Mouse (Mus musculus): ENCODE data around the gene Arhgap15.

Gene Arhgap15

DNA sequence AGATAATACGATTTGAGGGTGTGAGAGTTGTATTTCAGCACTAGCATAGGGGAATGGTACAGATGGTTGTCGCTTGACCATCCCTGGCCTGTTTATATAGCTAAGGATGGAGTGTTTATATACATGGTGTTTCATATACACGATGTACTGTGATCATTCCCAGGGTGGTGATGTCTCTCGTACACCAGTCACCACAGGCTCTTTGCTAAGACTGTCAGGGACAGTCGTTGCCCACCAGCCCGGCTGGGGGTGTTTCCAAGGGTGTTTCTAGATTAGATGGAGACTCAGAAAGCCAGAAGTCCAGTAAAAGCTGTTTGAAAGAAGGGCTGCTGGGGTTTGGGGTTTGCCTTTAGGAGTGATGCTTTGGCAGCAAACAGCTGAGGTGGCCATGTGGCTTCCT lies 165.5 kb downstream of the Arhgap15 start:
- in situ Hi-C loops (cut with MboI; ENCODE audit: unreplicated experiment in 2 of 2), result no loop called here

DNA sequence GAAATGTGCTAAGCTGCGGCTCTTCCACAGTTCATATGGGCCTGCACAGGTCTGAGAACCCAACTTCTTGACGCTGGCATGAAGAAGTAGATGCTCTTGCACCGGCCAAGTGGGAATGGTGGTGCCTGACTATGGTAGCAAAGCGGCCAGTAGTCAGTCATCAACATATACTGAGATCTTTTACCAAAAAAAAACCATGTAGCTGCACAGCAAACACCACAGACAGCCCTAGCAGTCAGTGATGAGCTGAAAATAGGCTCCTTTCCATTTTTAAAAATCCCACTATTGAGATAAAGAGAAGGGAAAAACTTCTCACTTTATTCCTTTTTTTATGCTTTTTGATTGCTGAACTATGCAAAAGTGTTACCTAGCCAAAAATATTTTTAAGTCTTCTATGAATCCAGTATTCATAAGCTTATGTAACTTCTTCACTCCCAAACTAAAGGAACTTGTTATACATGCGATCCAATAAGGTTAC lies 175.3 kb downstream of the Arhgap15 start:
- in situ Hi-C loops (cut with MboI; ENCODE audit: unreplicated experiment in 2 of 2), result no loop called here

DNA sequence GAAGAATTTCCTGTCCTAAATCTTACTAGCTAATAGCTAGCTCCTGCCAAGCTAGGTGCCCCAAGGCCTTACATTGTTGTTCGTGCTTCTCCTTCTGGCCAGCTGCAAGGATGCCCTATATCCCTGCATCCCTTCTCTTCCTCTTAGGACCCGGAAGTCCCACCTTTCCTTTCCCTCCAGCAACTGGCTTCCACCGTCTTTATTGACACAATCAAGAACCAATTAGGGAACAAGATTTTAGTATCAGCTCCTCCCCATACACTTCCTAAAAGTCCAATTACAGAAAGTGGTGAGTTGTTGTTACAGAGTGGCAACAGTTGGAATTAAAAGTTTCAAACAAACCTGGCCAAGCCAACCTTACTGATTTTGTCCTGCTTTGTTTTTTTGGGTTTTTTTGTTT lies 183.1 kb downstream of the Arhgap15 start:
- in situ Hi-C loops (cut with MboI; ENCODE audit: unreplicated experiment in 2 of 2), result no loop called here

DNA sequence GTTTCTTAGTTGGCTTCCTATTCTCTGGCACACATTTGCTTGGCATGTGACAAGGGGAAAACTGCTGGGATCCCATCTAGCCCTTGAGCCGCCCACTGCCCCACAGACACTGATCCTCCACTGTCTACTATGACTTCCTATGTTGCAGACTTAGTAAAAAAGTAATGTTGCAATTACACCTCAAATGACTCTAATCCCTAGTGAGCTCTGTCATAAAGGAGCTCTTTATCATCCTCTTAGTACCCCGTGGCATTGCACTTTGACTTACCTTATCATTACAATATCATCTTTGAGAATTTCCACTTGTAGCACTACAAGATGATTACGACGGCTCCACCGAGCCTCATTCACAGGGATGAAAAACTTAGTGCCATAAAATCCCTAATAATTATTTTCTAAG lies 190.6 kb downstream of the Arhgap15 start:
- in situ Hi-C loops (cut with MboI; ENCODE audit: unreplicated experiment in 2 of 2), result no loop called here

DNA sequence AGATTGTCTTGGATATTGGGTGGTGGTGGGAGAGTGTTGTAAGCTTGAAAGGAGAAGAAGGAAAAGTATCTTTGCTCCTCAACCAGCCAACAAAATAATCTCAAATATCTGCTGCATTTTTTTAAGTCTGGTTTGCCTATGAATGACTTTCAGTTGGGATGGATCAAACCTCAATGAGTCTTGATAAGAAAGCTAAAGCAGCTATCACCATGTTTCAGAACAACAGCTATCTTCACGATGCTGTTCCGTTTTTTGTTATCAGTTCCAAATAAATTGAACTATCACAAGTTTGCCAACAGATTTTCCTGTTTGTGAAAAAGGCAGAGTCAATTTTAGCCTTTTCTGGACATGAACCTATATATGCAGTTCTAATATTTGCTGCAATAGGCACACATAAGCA lies 197.1 kb downstream of the Arhgap15 start:
- in situ Hi-C loops (cut with MboI; ENCODE audit: unreplicated experiment in 2 of 2), result no loop called here

DNA sequence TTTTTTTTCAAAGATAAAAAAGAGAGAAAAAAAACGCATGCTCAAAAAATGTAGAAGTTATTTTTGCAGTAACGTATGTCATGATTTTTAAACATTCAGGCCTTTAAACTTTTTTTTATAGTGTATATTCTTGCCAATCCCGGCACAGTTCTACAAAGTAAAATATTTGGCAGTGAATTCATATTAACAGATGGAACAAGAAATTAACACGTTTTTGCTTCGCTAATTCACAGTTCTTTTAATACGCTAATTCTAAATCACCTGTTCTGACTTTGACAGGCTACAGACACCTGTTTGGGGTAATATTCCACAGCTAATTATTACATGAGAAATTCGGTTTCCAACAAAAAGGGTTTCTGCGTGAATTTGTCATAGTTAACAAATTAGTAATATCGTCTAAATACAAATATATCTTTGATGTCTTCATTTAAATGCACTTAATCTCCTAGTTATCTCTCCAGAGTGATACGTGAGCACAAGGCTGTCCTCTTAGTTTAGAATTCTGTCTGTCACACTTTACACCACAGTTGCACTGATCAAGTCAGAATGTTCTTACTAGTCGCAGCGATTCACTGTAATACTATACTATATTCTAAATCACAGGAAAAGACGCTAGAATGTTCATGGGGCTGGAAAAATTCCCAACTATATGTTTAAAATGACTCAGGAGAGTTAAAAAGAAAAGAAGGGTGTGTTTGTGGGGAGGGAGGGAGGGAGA lies 201.3 kb downstream of the Arhgap15 start:
- in situ Hi-C loops (cut with MboI; ENCODE audit: unreplicated experiment in 2 of 2), result no loop called here

DNA sequence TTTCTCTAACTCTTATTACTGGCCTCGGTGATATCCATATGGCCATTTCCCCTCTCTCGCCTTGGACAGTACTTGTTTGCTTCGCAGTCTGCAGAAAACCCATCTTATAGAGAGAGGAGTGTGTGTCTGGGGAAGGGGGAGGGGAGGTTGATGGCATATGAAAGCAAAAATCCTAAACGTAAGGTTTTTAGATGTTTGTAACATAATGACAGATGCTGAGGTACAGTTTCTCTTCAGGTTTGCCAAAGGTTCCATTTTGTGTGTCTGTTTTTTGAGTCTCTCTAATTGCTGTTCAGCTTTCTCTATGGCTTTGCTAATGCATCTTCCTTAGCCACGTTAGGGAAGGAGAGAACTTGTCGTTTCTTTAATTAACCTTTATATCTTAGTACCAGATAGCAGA lies 202.1 kb downstream of the Arhgap15 start:
- in situ Hi-C loops (cut with MboI; ENCODE audit: unreplicated experiment in 2 of 2), result no loop called here

DNA sequence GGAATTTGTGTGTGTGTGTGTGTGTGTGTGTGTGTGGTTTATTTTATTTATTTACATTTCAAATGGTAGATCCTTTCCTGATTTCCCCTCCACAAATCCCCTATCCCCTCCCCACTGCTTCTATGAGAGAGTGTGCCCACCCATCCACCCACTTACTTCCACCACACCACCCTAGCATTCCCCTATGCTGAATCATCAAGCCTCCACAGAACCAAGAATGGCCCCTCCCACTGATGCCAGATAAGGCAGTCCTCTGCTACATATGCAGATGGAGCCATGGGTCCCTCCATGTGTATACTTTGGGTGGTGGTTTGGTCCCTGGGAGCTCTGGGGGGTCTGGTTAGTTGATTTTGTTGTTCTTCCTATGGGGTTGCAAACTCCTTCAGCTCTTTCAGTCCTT lies 210.6 kb downstream of the Arhgap15 start:
- in situ Hi-C loops (cut with MboI; ENCODE audit: unreplicated experiment in 2 of 2), result no loop called here

DNA sequence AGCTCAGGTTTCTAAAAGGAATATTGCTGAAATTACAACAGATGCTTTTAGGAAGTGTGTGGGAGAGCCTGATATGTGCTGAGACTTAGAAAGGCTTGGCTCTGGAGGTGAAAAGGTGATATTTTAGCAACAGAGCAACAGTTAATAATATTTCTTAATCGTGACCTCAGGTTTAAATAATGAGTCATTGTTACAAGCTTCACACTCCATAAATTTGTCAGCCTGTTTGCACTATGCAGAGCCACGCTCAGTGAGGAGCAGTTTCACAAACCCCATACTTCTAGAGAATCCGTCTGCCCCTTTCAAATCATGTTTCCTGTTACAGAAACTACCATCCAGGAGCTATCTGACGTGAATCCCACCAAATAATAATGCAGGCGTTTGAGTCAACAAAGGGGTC lies 213.8 kb downstream of the Arhgap15 start:
- in situ Hi-C loops (cut with MboI; ENCODE audit: unreplicated experiment in 2 of 2), result no loop called here

DNA sequence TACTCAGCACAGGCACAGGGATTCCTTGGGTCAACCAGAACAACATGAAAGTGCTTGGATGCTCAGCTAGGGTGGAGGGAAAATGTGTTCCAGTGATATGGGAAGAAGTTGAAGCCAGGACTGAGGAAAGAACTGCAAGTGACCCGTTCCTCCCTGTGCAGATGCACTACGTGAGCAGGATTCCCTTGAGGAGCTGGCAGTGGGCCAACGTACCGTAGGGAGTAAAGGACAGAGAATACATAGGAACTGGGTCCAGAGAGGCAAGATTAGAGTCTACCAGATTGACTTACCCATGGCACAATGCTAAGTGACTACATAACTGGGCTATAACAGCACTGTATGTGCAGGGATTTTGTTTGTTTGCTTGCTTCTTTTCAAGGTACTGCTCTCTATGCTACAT lies 220.0 kb downstream of the Arhgap15 start:
- in situ Hi-C loops (cut with MboI; ENCODE audit: unreplicated experiment in 2 of 2), result no loop called here

DNA sequence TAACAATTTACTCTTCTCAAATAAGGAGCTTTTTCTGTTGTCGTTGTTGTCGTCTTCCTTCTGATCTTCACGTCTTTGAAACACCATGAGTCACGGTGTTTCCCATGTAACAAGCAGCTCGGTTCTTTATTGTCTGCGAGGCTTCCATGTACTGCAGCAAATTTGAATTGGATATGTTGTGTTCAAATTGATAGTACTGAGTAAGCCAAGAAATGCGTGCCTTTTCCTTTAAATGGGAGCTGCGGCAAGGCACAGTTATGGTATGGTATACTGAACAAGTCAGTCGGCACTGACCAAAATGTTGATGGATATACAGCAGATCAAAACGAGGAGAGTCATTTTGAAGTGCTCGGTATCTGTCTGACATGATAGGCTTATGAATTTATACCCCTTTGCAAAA lies 229.1 kb downstream of the Arhgap15 start:
- in situ Hi-C loops (cut with MboI; ENCODE audit: unreplicated experiment in 2 of 2), result no loop called here

DNA sequence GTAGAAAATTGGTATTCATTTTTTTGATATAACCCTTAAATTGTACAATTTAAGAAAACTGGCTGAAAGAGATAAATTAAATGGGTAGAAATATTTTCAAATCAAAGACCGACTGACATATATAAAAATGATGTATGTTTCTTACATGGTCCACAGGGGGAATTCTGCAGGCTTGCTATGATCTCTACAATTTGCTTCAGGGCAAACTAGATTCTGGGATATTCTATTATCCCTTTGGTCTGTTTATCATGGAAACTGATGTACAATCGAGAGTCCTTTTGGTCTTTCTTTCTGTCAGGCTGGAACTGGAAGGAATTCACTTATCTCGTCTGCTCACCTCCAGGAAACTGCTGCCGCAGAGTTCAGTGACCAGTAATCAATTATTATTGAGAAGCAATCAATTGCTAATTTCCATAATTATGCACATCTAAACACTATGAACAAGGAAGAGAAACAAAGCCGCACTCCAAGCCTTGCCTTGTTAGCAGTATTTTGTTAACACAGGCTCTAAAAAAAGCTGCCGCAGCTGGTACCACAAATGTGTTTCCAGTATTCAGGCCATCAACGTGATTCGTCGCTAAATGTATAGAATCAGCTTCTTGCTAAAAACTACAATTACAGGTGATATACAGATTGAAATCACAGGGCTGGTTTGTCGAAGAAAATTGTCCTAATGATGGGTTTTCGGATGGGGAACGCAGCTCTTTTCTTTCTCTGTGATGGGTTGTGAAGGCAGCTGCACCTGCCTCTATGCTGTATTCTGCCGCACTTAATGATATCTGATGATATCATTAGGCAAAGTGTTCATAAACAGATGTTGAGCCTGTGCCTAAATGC lies 229.8 kb downstream of the Arhgap15 start:
- in situ Hi-C loops (cut with MboI; ENCODE audit: unreplicated experiment in 2 of 2), result no loop called here

DNA sequence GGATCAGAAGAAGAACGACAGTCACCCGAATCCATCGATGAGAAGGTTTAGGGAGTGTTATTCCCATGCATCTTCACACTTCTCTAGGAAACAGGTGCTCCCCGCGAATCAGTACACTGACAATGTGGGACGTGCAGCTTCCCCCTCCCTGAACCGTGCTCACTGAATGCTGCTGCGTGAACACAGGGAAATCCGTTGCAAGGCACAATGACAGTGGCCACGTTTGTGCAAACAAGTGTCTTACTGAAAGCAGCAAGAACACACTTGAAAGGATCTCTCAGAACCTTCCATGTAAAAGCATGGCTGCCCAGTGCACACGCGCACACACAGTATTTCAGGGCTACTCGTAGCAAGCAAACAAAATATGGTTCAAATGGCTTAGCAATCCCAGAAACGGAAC lies 237.4 kb downstream of the Arhgap15 start:
- in situ Hi-C loops (cut with MboI; ENCODE audit: unreplicated experiment in 2 of 2), result no loop called here

DNA sequence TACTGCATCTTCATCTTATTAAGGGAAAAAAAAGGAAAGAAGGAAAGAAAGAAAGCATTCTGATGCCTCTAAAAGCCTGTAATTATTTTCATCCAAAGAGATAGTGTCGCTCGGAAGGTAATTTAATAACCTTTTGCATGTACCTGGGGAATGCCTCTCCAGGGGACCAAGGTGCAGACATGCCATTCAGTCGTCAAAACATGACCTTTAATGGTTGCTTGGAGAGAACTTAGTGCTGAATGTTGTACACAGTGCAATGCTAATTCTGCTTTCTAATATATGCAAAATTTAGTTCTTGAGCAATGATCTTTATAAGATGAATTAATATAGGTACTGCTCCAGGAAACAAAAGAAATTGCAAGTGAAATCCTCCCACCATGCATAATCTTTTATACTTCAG lies 239.3 kb downstream of the Arhgap15 start:
- in situ Hi-C loops (cut with MboI; ENCODE audit: unreplicated experiment in 2 of 2), result no loop called here

DNA sequence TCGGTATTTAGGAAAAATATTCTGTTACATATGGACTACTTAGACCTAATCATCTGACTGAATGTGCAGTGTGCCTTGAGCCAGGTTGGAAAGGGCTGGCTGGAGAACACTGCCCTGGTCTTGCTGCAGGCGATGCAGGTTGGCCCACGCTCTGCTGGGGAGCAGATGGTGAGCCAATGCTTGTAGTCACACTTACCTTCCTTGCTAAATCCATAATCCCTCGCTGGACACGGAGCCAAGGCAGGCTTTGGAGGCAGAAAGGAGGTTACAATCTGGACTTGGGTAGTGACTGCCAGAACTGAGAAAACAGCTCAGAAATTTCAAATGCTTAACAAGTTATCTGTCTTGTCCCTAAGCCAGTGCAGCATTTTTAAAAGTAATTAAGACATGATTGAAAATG lies 241.2 kb downstream of the Arhgap15 start:
- in situ Hi-C loops (cut with MboI; ENCODE audit: unreplicated experiment in 2 of 2), result no loop called here

DNA sequence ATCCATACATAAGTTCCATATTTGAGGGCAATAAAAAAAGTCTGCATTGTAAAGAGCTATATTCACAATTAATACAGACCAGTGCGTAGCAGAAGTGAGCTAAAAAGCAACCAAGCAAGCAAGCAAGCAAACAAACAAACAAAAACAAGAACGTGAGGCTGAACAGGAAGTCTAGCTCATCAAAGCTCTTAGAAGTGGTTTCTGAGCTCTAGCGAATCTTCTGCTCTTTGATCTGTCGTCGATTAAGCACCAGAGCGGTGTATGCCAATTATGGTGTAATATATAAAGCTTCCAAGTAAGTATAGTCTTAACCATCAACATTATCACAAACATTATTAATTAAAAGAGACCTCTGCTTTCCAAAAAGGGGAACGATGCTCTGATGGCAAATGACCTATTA lies 243.9 kb downstream of the Arhgap15 start:
- in situ Hi-C loops (cut with MboI; ENCODE audit: unreplicated experiment in 2 of 2), result no loop called here

DNA sequence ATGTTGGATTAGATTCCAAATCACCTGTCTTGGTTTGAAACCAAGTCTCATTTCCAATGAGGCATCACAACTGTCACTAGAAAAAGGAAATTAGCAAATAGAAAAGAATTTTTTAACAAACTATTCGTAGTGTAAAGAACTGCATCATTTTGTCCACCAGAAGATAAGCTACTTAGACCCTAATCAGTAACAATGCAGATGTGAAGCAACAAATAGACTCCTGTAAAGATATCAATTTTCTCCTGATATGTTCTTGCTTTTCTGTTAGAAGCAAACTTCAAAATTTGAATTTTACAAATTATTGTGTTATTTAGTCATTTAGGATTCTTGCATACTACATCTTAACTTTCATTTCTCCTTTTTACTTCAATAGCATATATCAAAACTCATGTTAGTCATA lies 253.8 kb downstream of the Arhgap15 start:
- in situ Hi-C loops (cut with MboI; ENCODE audit: unreplicated experiment in 2 of 2), result no loop called here

DNA sequence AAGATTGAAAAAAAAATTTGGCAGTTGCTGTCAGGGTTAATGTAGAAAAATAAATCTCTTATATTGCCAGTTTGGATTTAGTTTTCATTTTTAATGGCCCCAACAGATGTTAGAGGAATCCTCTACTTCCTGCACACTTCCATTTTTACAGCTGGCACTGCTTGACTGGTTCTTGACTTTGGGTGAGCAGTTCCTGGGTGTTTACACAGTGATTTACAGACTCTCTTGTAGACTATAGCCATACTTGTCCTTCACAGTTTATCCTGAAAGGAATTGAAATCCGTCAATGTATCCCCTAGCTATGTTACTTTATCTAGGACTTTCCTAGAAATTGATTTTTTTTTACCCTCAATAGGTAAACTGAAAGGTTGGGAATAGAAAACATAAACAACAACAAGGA lies 261.6 kb downstream of the Arhgap15 start:
- in situ Hi-C loops (cut with MboI; ENCODE audit: unreplicated experiment in 2 of 2), result no loop called here

DNA sequence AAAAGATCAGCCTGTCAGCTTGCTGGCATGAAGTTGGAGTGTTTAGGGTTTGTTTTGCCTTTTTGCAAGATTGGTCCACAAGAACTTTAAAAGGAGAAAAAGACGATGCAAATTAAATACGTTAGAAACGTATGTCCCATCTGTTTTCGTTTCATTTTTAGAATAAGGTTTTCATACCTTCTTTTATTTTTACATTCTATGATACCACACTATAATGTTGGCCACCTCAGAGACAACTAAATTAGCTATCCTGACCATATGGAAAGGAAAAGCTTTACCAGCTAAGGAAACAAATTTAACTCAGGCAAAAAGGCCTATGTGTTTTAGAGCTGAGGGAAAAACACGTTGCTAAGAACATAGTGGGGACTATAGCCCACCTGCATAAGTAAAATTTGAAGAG lies 264.8 kb downstream of the Arhgap15 start:
- in situ Hi-C loops (cut with MboI; ENCODE audit: unreplicated experiment in 2 of 2), result no loop called here

DNA sequence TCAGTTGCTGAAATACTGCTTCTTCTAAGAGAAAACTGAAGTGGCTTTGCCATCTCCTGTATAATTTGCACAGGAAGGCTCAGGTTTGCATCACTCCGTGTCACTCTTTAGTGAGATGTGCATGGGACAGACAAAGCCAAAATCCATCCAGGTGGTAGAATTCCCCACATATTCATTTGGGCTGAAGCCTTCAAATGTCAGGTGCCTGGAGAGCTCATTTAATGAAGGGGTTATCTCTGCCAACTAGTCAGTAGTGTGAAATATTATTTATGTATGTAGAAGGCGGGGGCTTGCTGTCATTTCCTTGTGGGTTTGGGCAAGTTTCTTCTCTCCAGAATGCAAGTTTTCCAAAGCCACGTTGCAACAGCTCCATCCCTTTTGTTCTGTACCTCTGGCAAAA lies 268.1 kb downstream of the Arhgap15 start:
- in situ Hi-C loops (cut with MboI; ENCODE audit: unreplicated experiment in 2 of 2), result no loop called here

DNA sequence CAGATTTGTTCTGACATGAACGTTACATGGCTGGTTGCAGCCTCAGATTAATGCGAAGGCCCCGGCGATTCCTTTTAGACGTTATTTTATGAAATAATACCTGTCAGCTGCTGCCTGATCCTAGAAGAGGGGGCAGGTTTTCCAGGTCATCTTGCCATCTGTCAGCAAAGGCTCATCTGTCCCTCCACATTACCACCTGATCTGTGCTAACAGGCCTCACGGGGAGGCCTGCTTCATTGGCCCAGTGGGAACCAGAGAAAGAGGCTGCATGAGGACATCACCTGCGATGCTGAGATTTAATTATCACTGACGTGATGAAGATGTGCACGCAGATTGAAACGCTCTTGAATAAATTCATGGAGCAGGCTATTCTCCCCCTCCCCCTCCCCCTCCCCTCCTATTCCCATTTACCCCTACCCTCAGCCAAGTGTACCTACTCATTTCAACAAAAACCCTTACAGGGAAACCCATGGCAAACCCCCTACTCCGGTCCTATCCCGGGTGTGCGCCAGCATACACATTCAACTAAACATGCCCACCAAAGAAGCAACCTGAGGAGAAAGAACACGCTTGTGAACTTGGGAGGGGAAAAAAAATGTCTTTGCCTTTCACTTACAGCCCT lies 268.9 kb downstream of the Arhgap15 start:
- in situ Hi-C loops (cut with MboI; ENCODE audit: unreplicated experiment in 2 of 2), result no loop called here

DNA sequence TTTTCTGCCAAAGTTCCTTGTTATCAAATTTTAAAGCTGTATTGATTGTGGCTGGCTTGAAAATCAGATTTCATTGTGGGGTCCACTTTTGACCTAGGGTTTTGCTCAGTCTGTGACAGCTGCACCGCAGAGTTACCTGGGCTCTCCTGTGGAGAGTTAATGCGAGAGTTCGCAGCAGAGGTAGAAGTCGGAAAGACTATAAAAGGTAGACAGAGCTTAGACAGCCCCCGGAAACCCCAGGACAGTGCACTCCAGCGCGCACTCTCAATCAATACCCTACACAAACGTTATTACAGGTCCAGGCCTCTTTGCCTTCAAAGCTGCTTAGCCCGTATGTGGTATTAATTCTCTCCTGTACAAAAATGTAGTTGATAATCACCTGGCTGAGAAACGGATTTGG lies 269.4 kb downstream of the Arhgap15 start:
- in situ Hi-C loops (cut with MboI; ENCODE audit: unreplicated experiment in 2 of 2), result no loop called here

All from v-Abl transformed pro-B cells (cell line).